Comparison of ENCODE assay signal across 10 mouse cellular contexts in the genomic region with DNA sequence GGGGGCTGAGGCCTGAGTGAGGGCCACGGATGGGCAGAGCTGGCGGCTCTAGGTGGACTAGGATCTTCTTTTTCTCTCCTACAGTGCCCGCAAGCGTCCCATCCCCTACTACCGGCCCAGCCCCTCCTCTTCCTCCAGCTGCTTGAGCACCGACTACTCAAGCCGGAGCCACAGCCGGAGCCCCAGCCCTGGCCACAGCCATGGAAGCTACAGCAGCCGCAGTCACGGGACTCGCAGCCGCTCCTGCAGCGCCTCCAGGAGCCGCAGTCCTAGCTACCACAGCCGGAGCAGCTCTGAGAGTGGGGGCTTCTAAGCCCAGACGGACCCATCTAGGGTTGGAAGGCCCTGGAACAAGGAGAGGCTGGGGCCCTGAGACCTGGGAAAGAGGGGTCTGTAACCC. TPM values are rescaled to one million over a fixed set of nuclear protein-coding genes. Genes with fewer than 3 reads are reported as not detected.
DNase-seq lines count a peak whose midpoint lies in the region; ATAC-seq lines count a peak whose summit lies in the region.
"Had no signal": no experiment of that assay in that cellular context is flagged by ENCODE, and none has a peak within 500 bp of the region (broad histone marks: within the 10 kb centered on the region; RNA-seq: fewer than 3 reads in every experiment).

No protein-coding gene starts in this region.

- peaks cover 42% of the 10 kb centered on the region for H3K27me3 ChIP-seq in heart, embryonic 11.5 days (ENCODE audit: control insufficient read depth, insufficient read depth, low read length)
- H3K27me3 ChIP-seq in midbrain, embryonic 11.5 days (ENCODE audit: control insufficient read depth, insufficient read depth, low read length) = peaks cover 27% of the 10 kb centered on the region
- 0 out of 2 replicates have a peak, but pooled peaks cover 2% of the 10 kb centered on the region for H3K27me3 ChIP-seq in midbrain, embryonic 15.5 days (replicated peaks)
- H3K27me3 ChIP-seq in intestine, embryonic 16.5 days (replicated peaks; ENCODE audit: control insufficient read depth, insufficient read depth, low read length) = peaks cover 25% of the 10 kb centered on the region

- no peaks in the 10 kb centered on the region for H3K9me3 ChIP-seq in heart, embryonic 11.5 days (replicated peaks; ENCODE audit: control insufficient read depth, low read length)
- no peaks in the 10 kb centered on the region for H3K9me3 ChIP-seq in midbrain, embryonic 11.5 days (ENCODE audit: control insufficient read depth, low read length)
- H3K9me3 ChIP-seq in midbrain, embryonic 15.5 days = no peaks in the 10 kb centered on the region
- H3K9me3 ChIP-seq in intestine, embryonic 16.5 days (ENCODE audit: control insufficient read depth, low read length) = no peaks in the 10 kb centered on the region
- H3K9me3 ChIP-seq: lung, embryonic 15.5 days had no signal

- DNase-seq in heart, adult 9 months (ENCODE audit: low spot score in 2 of 2) = no peak
- no peak for DNase-seq in midbrain, embryonic 11.5 days (ENCODE audit: low spot score, missing footprints)
- no peak for DNase-seq in right cerebral cortex, adult 18-20 months
- DNase-seq in frontal cortex, postnatal 36 days (ENCODE audit: low spot score in 2 of 2) = no peak
- DNase-seq: kidney, postnatal 25 days had no signal

- ATAC-seq in heart, embryonic 11.5 days (replicated peaks; ENCODE audit: insufficient number of reproducible peaks, low FRiP score, low TSS enrichment) = no peak
- peak; percentile 43; the same call in 1 of the 2 replicates for ATAC-seq in midbrain, embryonic 11.5 days (ENCODE audit: low FRiP score)
- ATAC-seq in midbrain, embryonic 15.5 days (replicated peaks) = no peak
- peak; percentile 24; the same call in 1 of the 2 replicates for ATAC-seq in intestine, embryonic 16.5 days
- no peak for ATAC-seq in frontal cortex, adult (ENCODE audit: low TSS enrichment)

- H3K9ac ChIP-seq in heart, embryonic 11.5 days (ENCODE audit: low read depth, low read length) = peak overlapping the region; percentile 29; the same call in 1 of the 2 replicates
- peak overlapping the region; percentile 16; the same call in 1 of the 2 replicates for H3K9ac ChIP-seq in midbrain, embryonic 11.5 days (ENCODE audit: low read length)
- H3K9ac ChIP-seq in midbrain, embryonic 15.5 days = no peak overlapping the region
- H3K9ac ChIP-seq in intestine, embryonic 16.5 days (ENCODE audit: low read depth, low read length) = peak overlapping the region; percentile 1; the same call in 1 of the 2 replicates
- H3K9ac ChIP-seq: lung, embryonic 15.5 days had no signal

- H3K4me1 ChIP-seq in heart, embryonic 11.5 days (ENCODE audit: control insufficient read depth, insufficient read depth, low read length) = peaks cover 1% of the 10 kb centered on the region; the same call in 1 of the 2 replicates
- H3K4me1 ChIP-seq in midbrain, embryonic 11.5 days (ENCODE audit: control insufficient read depth, insufficient read depth, low read length) = peaks cover 12% of the 10 kb centered on the region
- H3K4me1 ChIP-seq in midbrain, embryonic 15.5 days = peaks cover 19% of the 10 kb centered on the region
- H3K4me1 ChIP-seq in intestine, embryonic 16.5 days (ENCODE audit: control insufficient read depth, insufficient read depth, low read length) = peaks cover 12% of the 10 kb centered on the region

- no peaks in the 10 kb centered on the region for H3K36me3 ChIP-seq in heart, embryonic 11.5 days (ENCODE audit: control insufficient read depth, insufficient read depth, low read length)
- H3K36me3 ChIP-seq in midbrain, embryonic 11.5 days (ENCODE audit: control insufficient read depth, insufficient read depth, low read length) = no peaks in the 10 kb centered on the region
- H3K36me3 ChIP-seq in midbrain, embryonic 15.5 days (replicated peaks) = no peaks in the 10 kb centered on the region
- H3K36me3 ChIP-seq in intestine, embryonic 16.5 days (ENCODE audit: control insufficient read depth, insufficient read depth, low read length) = no peaks in the 10 kb centered on the region
- H3K36me3 ChIP-seq: lung, embryonic 15.5 days had no signal

- H3K4me3 ChIP-seq in heart, embryonic 11.5 days (ENCODE audit: low read depth, low read length) = no peak overlapping the region
- no peak overlapping the region for H3K4me3 ChIP-seq in midbrain, embryonic 11.5 days (ENCODE audit: low read depth, low read length)
- no peak overlapping the region for H3K4me3 ChIP-seq in midbrain, embryonic 15.5 days
- no peak overlapping the region; the same call in 1 of the 2 replicates for H3K4me3 ChIP-seq in intestine, embryonic 16.5 days (ENCODE audit: low read length)
- H3K4me3 ChIP-seq: lung, embryonic 15.5 days had no signal

- H3K4me2 ChIP-seq in heart, embryonic 11.5 days = peak overlapping the region; percentile 47
- no peak overlapping the region for H3K4me2 ChIP-seq in midbrain, embryonic 11.5 days
- H3K4me2 ChIP-seq in midbrain, embryonic 15.5 days = no peak overlapping the region
- peak overlapping the region; percentile 2; the same call in 1 of the 2 replicates for H3K4me2 ChIP-seq in intestine, embryonic 16.5 days (ENCODE audit: low read depth, low read length)
- H3K4me2 ChIP-seq: lung, embryonic 15.5 days had no signal

- no peak overlapping the region for H3K27ac ChIP-seq in heart, embryonic 11.5 days (ENCODE audit: low read depth, low read length)
- no peak overlapping the region for H3K27ac ChIP-seq in midbrain, embryonic 11.5 days (ENCODE audit: low read depth, low read length)
- no peak overlapping the region for H3K27ac ChIP-seq in midbrain, embryonic 15.5 days
- no peak overlapping the region for H3K27ac ChIP-seq in intestine, embryonic 16.5 days (ENCODE audit: low read length)
- H3K27ac ChIP-seq: lung, embryonic 15.5 days had no signal

- WGBS in heart, embryonic 11.5 days (ENCODE audit: insufficient replicate concordance) = 14% methylated on average over 16 of the region's 16 CpGs
- WGBS in midbrain, embryonic 11.5 days = 11% methylated on average over 16 of the region's 16 CpGs
- 14% methylated on average over 16 of the region's 16 CpGs for WGBS in midbrain, embryonic 15.5 days
- WGBS in intestine, embryonic 16.5 days = 11% methylated on average over 16 of the region's 16 CpGs

RNA-seq across cellular contexts. Expression of a gene that starts 14.7 kb away (rescaled TPM):
- polyA plus RNA-seq in heart, embryonic 11.5 days (2014; fragmentation: Nextera tagmentation; extraction: Ambion mirVana) = 815 and 827 TPM in 2 replicates
- polyA plus RNA-seq in midbrain, embryonic 11.5 days (2014; fragmentation: Nextera tagmentation; extraction: Ambion mirVana) = 8.7 and 9.9 TPM in 2 replicates
- 13.4 and 13.9 TPM in 2 replicates for polyA plus RNA-seq in midbrain, embryonic 15.5 days (2015; fragmentation: Nextera tagmentation; extraction: Ambion mirVana)
- polyA plus RNA-seq in intestine, embryonic 16.5 days (2015; fragmentation: Nextera tagmentation; extraction: Ambion mirVana) = 112 and 114 TPM in 2 replicates

Comparison
In these comparisons a context has a peak if more than half of its experiments do, and no peak if none do; other contexts are left out.
1. ATAC-seq: peak in midbrain, embryonic 11.5 days (single experiment) and intestine, embryonic 16.5 days (single experiment); none in heart, embryonic 11.5 days (single experiment), midbrain, embryonic 15.5 days (single experiment) and frontal cortex, adult (single experiment).
2. H3K4me2 ChIP-seq: peak in heart, embryonic 11.5 days (single experiment) and intestine, embryonic 16.5 days (single experiment); none in midbrain, embryonic 11.5 days (single experiment) and midbrain, embryonic 15.5 days (single experiment).